Mouse (Mus musculus): ENCODE results near the gene Slc30a2.

- no peak for TF ChIP-seq POLR2A (IDR thresholded peaks at IDR 0.05; ENCODE audit: borderline replicate concordance, extremely low read depth, insufficient read depth, insufficient read length, poor library complexity, severe bottlenecking)
- no peak for TF ChIP-seq CTCF (IDR thresholded peaks at IDR 0.05; ENCODE audit: borderline replicate concordance, extremely low read depth, insufficient read depth, insufficient read length)
Observed at GRCm38 (mm10) chr4:134349829-134350228, 6.8 kb downstream of the Slc30a2 start.
